ENCODE assay signal across 15 mouse cellular contexts in genomic region chr2:145196043-145196442, GRCm38 (mm10). TPM values are rescaled to one million over a fixed set of nuclear protein-coding genes. Genes with fewer than 3 reads are reported as not detected.
DNase-seq lines count a peak whose midpoint lies in the region; ATAC-seq and TF ChIP-seq lines count a peak whose summit lies in the region.
"Had no signal": no experiment of that assay in that cellular context is flagged by ENCODE, and none has a peak within 500 bp of the region (broad histone marks: within the 10 kb centered on the region; RNA-seq: fewer than 3 reads in every experiment).

No protein-coding gene starts in this region.

- no peak overlapping the region for H3K27ac ChIP-seq in heart, embryonic 10.5 days
- peak overlapping the region; percentile 66 for H3K27ac ChIP-seq in left cerebral cortex, adult 2 months

- WGBS in heart, embryonic 10.5 days, result 69% methylated on average over 3 of the region's 3 CpGs

- ATAC-seq in megakaryocyte, adult 5-6 weeks (ENCODE audit: poor library complexity, severe bottlenecking), result no peak
- ATAC-seq: forebrain, embryonic 14.5 days; intestine, postnatal 0 days; midbrain, embryonic 16.5 days had no signal

- H3K9me3 ChIP-seq in heart, embryonic 10.5 days, result no peaks in the 10 kb centered on the region
- H3K9me3 ChIP-seq in megakaryocyte, embryonic 14.5 days, result no peaks in the 10 kb centered on the region

- no peaks in the 10 kb centered on the region for H3K27me3 ChIP-seq in heart, embryonic 10.5 days (ENCODE audit: insufficient read depth, poor library complexity, severe bottlenecking)
- no peaks in the 10 kb centered on the region for H3K27me3 ChIP-seq in megakaryocyte, embryonic 14.5 days (replicated peaks)

- DNase-seq in heart, adult 11 months, result peak; percentile 88
- no peak for DNase-seq in heart, embryonic 10.5 days (ENCODE audit: low spot score)
- DNase-seq in left cerebral cortex, adult 2 months (ENCODE audit: extremely low spot score in 1 of 2, low spot score in 2 of 2), result peak; percentile 25 to 35
- peak; percentile 30 for DNase-seq in right cerebral cortex, postnatal 25 days
- no peak for DNase-seq in urinary bladder, postnatal 14 days (ENCODE audit: low spot score)
- no peak for DNase-seq in kidney, postnatal 25 days
- DNase-seq: cerebellum, postnatal 25 days; lung, adult 18-20 months; thymus, adult 2 months had no signal

- H3K36me3 ChIP-seq in heart, embryonic 10.5 days, result no peaks in the 10 kb centered on the region
- peaks cover 48% of the 10 kb centered on the region for H3K36me3 ChIP-seq in megakaryocyte, embryonic 14.5 days (replicated peaks; ENCODE audit: low read length)

- no peak overlapping the region for H3K4me3 ChIP-seq in heart, embryonic 10.5 days
- H3K4me3 ChIP-seq in megakaryocyte, embryonic 14.5 days (replicated peaks), result peak overlapping the region; percentile 83
- no peak overlapping the region for H3K4me3 ChIP-seq in left cerebral cortex, adult 2 months

- H3K4me1 ChIP-seq in heart, embryonic 10.5 days, result peaks cover 7% of the 10 kb centered on the region; the same call in 1 of the 2 replicates
- peaks cover 100% of the 10 kb centered on the region for H3K4me1 ChIP-seq in megakaryocyte, embryonic 14.5 days

- intact Hi-C loops in left cerebral cortex, adult 2 months (cut with DNase I), result no loop called here

- TF ChIP-seq CTCF in left cerebral cortex, adult 2 months (IDR thresholded peaks at IDR 0.05), result peak; percentile 33

RNA-seq across cellular contexts. Expression of gene Slc24a3, which starts 28.5 kb away (rescaled TPM):
- polyA plus RNA-seq in heart, embryonic 10.5 days (2016; fragmentation: Nextera tagmentation; extraction: Ambion mirVana), result 1.4 and 2.2 TPM in 2 replicates
- polyA plus RNA-seq in megakaryocyte, embryonic 14.5 days (2012; ENCODE audit: insufficient read depth, low replicate concordance), result 66.1 and 106 TPM in 2 replicates
- 0.58 and 1.4 TPM in 2 replicates for total RNA-seq in megakaryocyte, adult 5-6 weeks (2015)
- 0.70 and 1.1 TPM in 2 replicates for total RNA-seq in megakaryocyte, adult 5-6 weeks (2017)
- 100 to 1,000 TPM; 108 to 113 TPM for total RNA-seq in left cerebral cortex, adult 2 months (2021)
- total RNA-seq: MEL had no signal

Comparison
In these comparisons a context has a peak if more than half of its experiments do, and no peak if none do; other contexts are left out.
1. DNase-seq: peak in heart, adult 11 months (single experiment), left cerebral cortex, adult 2 months (2 of 2) and right cerebral cortex, postnatal 25 days (single experiment); none in heart, embryonic 10.5 days (single experiment), urinary bladder, postnatal 14 days (single experiment) and kidney, postnatal 25 days (0 of 2).
2. RNA of gene Slc24a3, which starts 28.5 kb away (total RNA-seq): 108 to 113 TPM in left cerebral cortex, adult 2 months; 0.58 to 1.4 TPM in megakaryocyte, adult 5-6 weeks; every median in the first group is over 10 times any median in the second.